Mouse (Mus musculus) C2C12 (cell line): Measurements from ENCODE around the gene Rap2a. TPM values are rescaled to one million over a fixed set of nuclear protein-coding genes. Genes with fewer than 3 reads are reported as not detected.

Experiments
- H3K27me3 ChIP-seq: one replicate; pipeline ENCODE4 v1.6.1; 2011; ENCODE audit not compliant: control insufficient read depth, insufficient read depth, insufficient read length
- H3K36me3 ChIP-seq: one replicate; pipeline ENCODE4 v1.6.1; 2011; ENCODE audit not compliant: control insufficient read depth, insufficient read depth
- H3K4me3 ChIP-seq: one replicate; pipeline ENCODE4 v1.5.1; 2011; ENCODE audit warnings: mild to moderate bottlenecking, control low read depth; ENCODE audit not compliant: poor library complexity, insufficient read depth, severe bottlenecking
- H3K79me2 ChIP-seq: one replicate; pipeline ENCODE4 v1.6.1; 2011; ENCODE audit not compliant: control insufficient read depth, insufficient read depth
- H3K79me3 ChIP-seq: one replicate; pipeline ENCODE4 v1.6.1; 2011; ENCODE audit warnings: low read depth, control low read depth
- H3ac ChIP-seq: one replicate; pipeline ENCODE3; 2011; ENCODE audit warnings: low read depth; ENCODE audit not compliant: control insufficient read depth, insufficient read length
- CEBPB ChIP-seq: IDR thresholded peaks from one replicate; pipeline ENCODE4 v1.6.1; 2011; ENCODE audit warnings: low read depth, mild to moderate bottlenecking, control low read depth, moderate library complexity
- CTCF ChIP-seq: IDR thresholded peaks from one replicate; pipeline ENCODE4 v1.5.1; 2011; ENCODE audit not compliant: control insufficient read depth, insufficient read depth, insufficient read length
- FOSL1 ChIP-seq: IDR thresholded peaks from one replicate; pipeline ENCODE4 v1.8.0; 2011; ENCODE audit warnings: mild to moderate bottlenecking, low read length; ENCODE audit not compliant: poor library complexity, insufficient read depth, severe bottlenecking
- MAX ChIP-seq: IDR thresholded peaks from one replicate; pipeline ENCODE4 v1.6.1; 2011; ENCODE audit warnings: mild to moderate bottlenecking, control low read depth
- MYOD1 ChIP-seq: IDR thresholded peaks from one replicate; pipeline ENCODE4 v1.6.1; 2011; ENCODE audit warnings: low read depth; ENCODE audit not compliant: control insufficient read depth, insufficient read length
- MYOG ChIP-seq: IDR thresholded peaks from one replicate; pipeline ENCODE4 v1.6.1; 2011; ENCODE audit not compliant: control insufficient read depth, insufficient read length; ENCODE audit errors: extremely low read depth
- USF1 ChIP-seq: IDR thresholded peaks from one replicate; pipeline ENCODE4 v1.6.1; 2011; ENCODE audit warnings: low read depth, mild to moderate bottlenecking, control low read depth, moderate library complexity
- polyA plus RNA-seq: library from polyadenylated mRNA; unstranded; fragments of >200 nt; fragmentation: generic; extraction: Trizol; gene quantifications from one replicate; pipeline ENCODE4 v1.2.1, GENCODE M21; 2012; ENCODE audit warnings: missing spikeins

Rap2a gene
- polyA plus RNA-seq, 1 experiment, result 11.8 TPM

DNA sequence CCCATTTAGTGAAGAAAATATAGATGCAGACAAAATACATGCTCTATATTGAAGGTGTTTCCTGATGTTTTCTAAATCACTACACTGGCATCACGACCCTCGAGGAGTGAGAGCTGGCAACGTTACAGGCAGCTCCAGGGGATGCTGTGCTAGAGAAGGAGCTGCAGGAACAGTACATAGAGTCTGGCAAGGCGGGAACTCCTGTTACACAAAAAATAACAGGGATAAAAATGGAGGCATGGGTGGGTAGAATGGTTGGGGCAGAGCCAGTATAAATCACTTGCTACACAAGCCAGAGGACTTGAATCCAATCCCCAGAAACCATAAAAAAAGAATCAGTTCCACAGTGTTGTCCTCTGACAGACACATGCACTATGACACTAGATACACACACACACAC, 37.0 kb upstream of the Rap2a start:
- H3K79me3 ChIP-seq, result no peaks in the 10 kb centered on the region
- H3ac ChIP-seq, result no peak overlapping the region
- H3K36me3 ChIP-seq, result peaks cover 1% of the 10 kb centered on the region
- no peaks in the 10 kb centered on the region for H3K79me2 ChIP-seq
- TF ChIP-seq MYOD1 (no peak), CEBPB (no peak), FOSL1 (no peak), USF1 (no peak), MYOG (no peak), CTCF (no peak), MAX (no peak)
- H3K4me3 ChIP-seq, result no peak overlapping the region
- H3K27me3 ChIP-seq, result no peaks in the 10 kb centered on the region

DNA sequence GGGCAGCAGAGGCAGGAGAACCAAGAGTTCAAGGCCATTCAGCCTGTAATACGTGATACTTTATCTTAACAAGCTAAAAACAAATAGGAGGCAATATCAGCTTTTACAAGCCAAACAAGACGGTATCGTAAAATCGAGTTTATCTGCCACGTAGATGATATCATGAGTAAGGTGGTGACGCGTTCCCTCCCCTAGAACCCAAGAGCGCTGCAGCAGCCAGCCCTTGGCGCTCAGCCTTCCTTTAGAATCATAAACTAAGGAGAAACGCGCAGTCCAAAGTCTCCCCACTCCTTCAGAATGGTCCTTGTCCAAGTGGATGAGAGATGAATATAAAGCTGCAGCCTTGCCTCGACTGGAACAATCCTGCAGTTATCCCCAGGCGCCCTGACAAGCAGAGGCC, 36.4 kb upstream of the Rap2a start:
- TF ChIP-seq USF1 (no peak), MYOD1 (no peak), CTCF (no peak), MYOG (no peak), CEBPB (no peak)
- no peaks in the 10 kb centered on the region for H3K36me3 ChIP-seq
- H3K79me3 ChIP-seq, result no peaks in the 10 kb centered on the region
- no peak overlapping the region for H3K4me3 ChIP-seq
- no peaks in the 10 kb centered on the region for H3K27me3 ChIP-seq
- no peaks in the 10 kb centered on the region for H3K79me2 ChIP-seq
- no peak overlapping the region for H3ac ChIP-seq

DNA sequence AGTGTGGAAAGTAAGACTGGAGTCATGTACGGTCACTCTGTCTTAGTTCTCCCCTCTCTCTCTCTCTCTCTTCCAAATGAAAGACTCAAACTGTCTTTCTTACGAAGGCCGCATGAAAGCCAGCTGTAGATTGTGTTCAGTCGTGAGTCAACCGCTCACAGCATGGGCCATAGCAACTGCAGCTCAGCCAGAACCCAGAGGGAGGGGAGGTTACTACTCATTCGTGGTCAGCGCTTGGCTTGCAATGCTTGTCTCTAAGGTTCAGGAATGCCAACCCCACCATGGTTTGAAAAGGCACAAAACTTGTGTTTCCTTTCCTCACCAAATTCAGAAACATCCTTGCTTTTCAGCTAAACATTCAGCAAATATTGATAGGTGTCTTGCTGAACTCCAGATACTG, 24.0 kb upstream of the Rap2a start:
- Histone ChIP-seq H3K27me3 (no peaks in the 10 kb centered on the region), H3ac (no peak overlapping the region), H3K79me2 (no peaks in the 10 kb centered on the region), H3K36me3 (no peaks in the 10 kb centered on the region), H3K4me3 (no peak overlapping the region), H3K79me3 (no peaks in the 10 kb centered on the region)
- TF ChIP-seq MYOG (no peak), CTCF (no peak), MAX (no peak), MYOD1 (no peak), USF1 (no peak), CEBPB (no peak), FOSL1 (no peak)

DNA sequence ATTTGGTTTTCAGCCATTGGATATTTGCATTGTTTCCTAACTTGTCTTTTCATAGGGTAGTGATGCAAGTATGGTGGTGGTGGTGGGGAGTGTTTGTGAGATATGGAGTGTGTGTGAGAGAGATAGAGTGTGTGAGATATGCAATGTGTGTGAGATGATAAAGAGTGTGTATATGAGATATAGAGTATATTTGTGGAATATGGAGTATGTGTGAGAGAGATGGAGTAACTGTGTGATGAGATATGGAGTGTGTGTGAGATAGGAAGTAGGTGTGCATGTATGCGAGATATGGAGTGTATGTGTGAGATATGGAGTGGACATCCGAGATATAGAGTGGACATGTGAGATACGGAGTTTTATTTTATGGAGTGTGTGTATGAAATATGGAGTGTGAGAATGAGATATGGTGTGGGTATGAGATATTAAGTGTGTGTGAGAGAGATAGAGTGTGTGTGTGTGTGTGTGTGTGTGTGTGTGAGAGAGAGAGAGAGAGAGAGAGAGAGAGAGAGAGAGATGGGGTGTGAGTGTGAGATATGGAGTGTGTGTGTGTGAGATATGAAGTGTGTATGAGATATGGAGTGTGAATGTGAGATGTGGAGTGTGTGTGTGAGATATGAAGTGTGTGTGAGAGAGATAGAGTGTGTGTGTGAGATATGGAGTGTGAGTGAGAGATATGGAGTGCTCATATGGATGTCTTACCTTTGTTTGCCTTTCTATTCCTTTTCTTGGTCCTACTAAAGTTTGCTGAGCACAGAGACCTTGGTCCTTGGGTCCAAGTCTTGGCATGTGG, 14.1 kb upstream of the Rap2a start:
- no peaks in the 10 kb centered on the region for H3K27me3 ChIP-seq
- H3K79me3 ChIP-seq, result no peaks in the 10 kb centered on the region
- H3K4me3 ChIP-seq, result no peak overlapping the region
- no peak for TF ChIP-seq FOSL1
- no peak for TF ChIP-seq MYOG
- TF ChIP-seq MAX, result no peak
- no peak for TF ChIP-seq MYOD1
- TF ChIP-seq USF1, result no peak
- H3K36me3 ChIP-seq, result no peaks in the 10 kb centered on the region
- no peaks in the 10 kb centered on the region for H3K79me2 ChIP-seq
- no peak overlapping the region for H3ac ChIP-seq

DNA sequence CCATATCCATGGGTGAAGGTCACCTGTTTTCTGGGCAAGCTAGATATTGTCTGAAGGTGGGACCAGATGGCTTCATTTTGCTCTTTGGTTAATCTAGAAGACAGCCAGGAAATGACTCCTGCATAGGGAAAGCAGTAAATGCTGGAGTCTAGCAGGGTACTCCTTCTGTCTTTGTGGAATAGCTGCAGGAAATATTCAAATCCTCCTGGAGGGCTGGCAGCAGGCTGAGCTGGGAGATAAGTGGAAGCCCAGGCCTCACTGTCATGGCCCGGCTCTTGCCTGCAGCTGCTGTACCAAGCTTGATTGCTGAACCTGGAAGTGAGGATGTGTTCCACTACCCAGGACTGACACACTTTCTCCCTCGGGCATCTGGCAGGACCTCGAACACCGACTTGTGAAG, 11.4 kb upstream of the Rap2a start:
- Histone ChIP-seq H3K4me3 (no peak overlapping the region), H3K36me3 (no peaks in the 10 kb centered on the region), H3ac (no peak overlapping the region), H3K79me2 (no peaks in the 10 kb centered on the region), H3K27me3 (no peaks in the 10 kb centered on the region), H3K79me3 (no peaks in the 10 kb centered on the region)
- TF ChIP-seq CTCF, result no peak
- TF ChIP-seq CEBPB, result no peak
- no peak for TF ChIP-seq USF1
- TF ChIP-seq MYOG, result no peak
- no peak for TF ChIP-seq MAX
- no peak for TF ChIP-seq MYOD1
- no peak for TF ChIP-seq FOSL1

GRCm38 (mm10) chr14:120469126-120469790, 9.0 kb upstream of the Rap2a start:
- H3ac ChIP-seq, result no peak overlapping the region
- no peaks in the 10 kb centered on the region for H3K79me2 ChIP-seq
- no peaks in the 10 kb centered on the region for H3K79me3 ChIP-seq
- no peaks in the 10 kb centered on the region for H3K36me3 ChIP-seq
- no peaks in the 10 kb centered on the region for H3K27me3 ChIP-seq
- TF ChIP-seq CTCF, result no peak
- TF ChIP-seq FOSL1, result peak; percentile 3
- peak; percentile 65 for TF ChIP-seq MYOD1
- TF ChIP-seq MAX, result no peak
- TF ChIP-seq CEBPB, result no peak
- no peak for TF ChIP-seq USF1
- TF ChIP-seq MYOG, result no peak
- H3K4me3 ChIP-seq, result no peak overlapping the region
